Mouse (Mus musculus): ENCODE measurements at regions not wholly inside any gene's neighbourhood (a gene's known extent, or its start where the extent isn't known, plus 50 kb on each side); places are given as distances from the start of the nearest gene placed in this dataset.

DNA sequence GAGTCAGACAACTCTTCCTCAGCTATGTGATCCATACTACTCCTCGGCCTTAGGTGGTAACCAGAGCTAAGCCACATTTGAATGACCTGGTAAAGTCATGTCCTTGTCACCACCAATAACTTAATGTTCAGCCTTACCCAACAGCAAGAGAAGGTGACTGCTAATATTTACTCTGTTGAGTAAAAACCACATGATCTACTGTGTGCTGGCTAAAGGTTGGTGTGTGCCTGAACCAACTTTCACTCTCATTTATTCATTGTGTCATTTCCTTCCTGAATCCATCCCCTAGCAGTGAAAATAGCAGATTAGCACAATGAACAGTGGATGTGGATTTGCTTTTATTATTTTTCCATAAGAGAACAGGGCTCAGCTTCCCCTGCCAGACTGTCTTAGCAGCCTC lies 455.2 kb downstream of the Prim2 start:
- WGBS (ENCODE audit: insufficient replicate concordance), result 51% methylated on average over 1 of the region's 1 CpGs
- no peak overlapping the region for H3K27ac ChIP-seq (ENCODE audit: low read length)
- H3K9ac ChIP-seq (ENCODE audit: low read depth, low read length), result no peak overlapping the region
- H3K9me3 ChIP-seq (replicated peaks; ENCODE audit: control insufficient read depth, low read length), result no peaks in the 10 kb centered on the region
- no peaks in the 10 kb centered on the region for H3K36me3 ChIP-seq (ENCODE audit: control insufficient read depth, insufficient read depth)
- no peak overlapping the region for H3K4me3 ChIP-seq (ENCODE audit: low read depth, low read length)
- H3K27me3 ChIP-seq (ENCODE audit: control insufficient read depth, insufficient read depth, low read depth, low read length), result no peaks in the 10 kb centered on the region
- 0 out of 2 replicates have a peak, but pooled peaks have one; percentile 37 for ATAC-seq (ENCODE audit: low read depth)
- no peak overlapping the region for H3K4me2 ChIP-seq (ENCODE audit: low read depth, low read length)
- no peaks in the 10 kb centered on the region for H3K4me1 ChIP-seq (ENCODE audit: control insufficient read depth, low read depth, low read length)

DNA sequence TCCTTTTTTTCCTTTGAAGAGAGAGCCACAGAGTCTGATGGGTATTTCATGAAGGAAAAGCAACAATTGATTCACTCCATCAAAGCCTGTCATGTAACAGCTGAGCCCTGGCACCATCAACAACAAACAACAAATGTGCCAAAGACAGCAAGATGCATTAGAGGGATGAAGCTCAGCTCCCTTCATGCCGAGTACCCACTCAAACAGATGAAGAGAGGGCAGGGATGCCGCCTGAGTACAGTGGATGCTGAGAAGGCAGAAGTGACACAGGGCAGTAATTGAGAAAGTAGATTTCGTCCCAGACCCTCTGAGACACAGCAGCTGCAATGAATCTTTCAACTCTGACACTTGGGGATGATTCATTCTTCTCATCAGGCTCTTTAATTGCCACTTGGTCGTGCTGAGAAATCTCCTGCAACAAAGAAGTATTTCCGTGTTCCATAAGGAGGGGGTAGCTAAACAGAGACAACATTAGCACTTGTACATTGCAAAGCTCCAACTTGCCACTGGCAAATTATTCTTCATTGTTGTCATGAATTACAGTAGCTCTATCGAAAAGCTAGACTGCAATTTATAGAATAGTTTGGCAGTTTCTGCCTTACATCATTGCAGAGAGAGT lies 467.9 kb downstream of the Prim2 start:
- Histone ChIP-seq H3K36me3 (ENCODE audit: control insufficient read depth, insufficient read depth) (no peaks in the 10 kb centered on the region), H3K4me2 (ENCODE audit: low read depth, low read length) (no peak overlapping the region), H3K4me3 (ENCODE audit: low read depth, low read length) (no peak overlapping the region), H3K27me3 (ENCODE audit: control insufficient read depth, insufficient read depth, low read depth, low read length) (no peaks in the 10 kb centered on the region), H3K27ac (ENCODE audit: low read length) (no peak overlapping the region), H3K9me3 (replicated peaks; ENCODE audit: control insufficient read depth, low read length) (no peaks in the 10 kb centered on the region), H3K4me1 (ENCODE audit: control insufficient read depth, low read depth, low read length) (no peaks in the 10 kb centered on the region), H3K9ac (ENCODE audit: low read depth, low read length) (no peak overlapping the region)
- 42% methylated on average over 6 of the region's 6 CpGs for WGBS (ENCODE audit: insufficient replicate concordance)
- no peak for ATAC-seq (ENCODE audit: low read depth)

DNA sequence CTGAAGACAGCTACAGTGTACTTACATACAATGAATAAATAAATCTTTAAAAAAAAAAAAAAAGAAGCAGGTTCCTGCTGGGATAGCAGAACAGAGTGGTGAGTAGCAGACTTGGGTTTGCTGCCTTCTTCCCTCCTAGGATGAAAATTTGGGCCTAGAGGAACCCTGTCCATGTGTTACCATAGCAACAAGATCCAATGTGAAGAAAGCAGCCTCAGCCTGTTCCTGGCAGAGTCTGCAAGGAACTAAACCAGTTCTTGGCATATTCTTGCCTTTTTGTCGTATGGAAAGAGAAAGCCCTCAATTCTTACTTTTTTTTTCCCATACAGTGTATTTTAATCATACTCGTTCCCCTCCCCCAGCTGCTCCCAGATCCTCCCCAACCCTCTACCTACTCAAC lies 474.5 kb downstream of the Prim2 start:
- Histone ChIP-seq H3K27ac (ENCODE audit: low read length) (no peak overlapping the region), H3K4me1 (ENCODE audit: control insufficient read depth, low read depth, low read length) (no peaks in the 10 kb centered on the region), H3K4me2 (ENCODE audit: low read depth, low read length) (no peak overlapping the region), H3K9ac (ENCODE audit: low read depth, low read length) (no peak overlapping the region), H3K9me3 (replicated peaks; ENCODE audit: control insufficient read depth, low read length) (no peaks in the 10 kb centered on the region), H3K27me3 (ENCODE audit: control insufficient read depth, insufficient read depth, low read depth, low read length) (no peaks in the 10 kb centered on the region), H3K36me3 (ENCODE audit: control insufficient read depth, insufficient read depth) (no peaks in the 10 kb centered on the region), H3K4me3 (ENCODE audit: low read depth, low read length) (no peak overlapping the region)
- ATAC-seq (ENCODE audit: low read depth), result no peak
- 52% methylated on average over 2 of the region's 2 CpGs for WGBS (ENCODE audit: insufficient replicate concordance)

DNA sequence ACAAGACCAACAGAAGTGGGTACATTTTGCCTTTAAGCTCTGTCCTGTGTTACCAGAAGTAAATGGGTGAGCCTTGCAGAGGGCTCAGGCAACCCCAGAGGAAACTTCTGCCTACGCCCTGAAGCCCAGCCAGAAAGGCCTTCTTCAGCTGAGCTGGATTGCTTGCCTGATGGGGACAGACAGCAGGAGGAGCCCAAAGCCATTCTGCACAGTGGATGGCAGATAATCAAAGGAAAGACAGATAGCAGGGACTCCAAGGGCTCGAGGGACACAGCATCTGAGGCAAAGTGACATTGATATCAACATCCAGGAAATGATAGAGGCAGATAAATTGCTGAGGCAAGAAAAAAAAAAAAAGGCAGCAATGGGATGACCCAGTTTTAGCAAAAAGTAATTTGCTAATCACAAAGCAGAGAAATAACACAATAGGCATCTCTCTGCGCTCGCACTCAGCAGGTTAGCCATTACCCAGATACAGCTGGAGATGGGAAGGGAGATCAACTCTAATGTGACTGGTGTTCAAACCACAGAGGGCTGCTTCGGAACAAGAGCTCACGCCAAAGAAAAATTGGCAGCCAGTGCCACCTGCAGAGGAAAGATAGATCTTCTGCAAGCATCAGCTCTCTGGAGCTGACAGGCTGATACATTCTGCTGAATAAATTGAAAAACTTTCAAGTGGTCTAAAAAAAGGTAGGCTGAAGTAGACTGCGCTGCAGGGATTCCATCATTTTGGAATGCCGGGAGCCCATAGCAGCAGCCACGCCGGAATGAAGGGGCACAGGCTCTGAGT lies 494.8 kb downstream of the Prim2 start:
- Histone ChIP-seq H3K36me3 (ENCODE audit: control insufficient read depth, insufficient read depth) (no peaks in the 10 kb centered on the region), H3K27me3 (ENCODE audit: control insufficient read depth, insufficient read depth, low read depth, low read length) (no peaks in the 10 kb centered on the region), H3K4me1 (ENCODE audit: control insufficient read depth, low read depth, low read length) (no peaks in the 10 kb centered on the region), H3K4me3 (ENCODE audit: low read depth, low read length) (no peak overlapping the region), H3K27ac (ENCODE audit: low read length) (no peak overlapping the region), H3K9me3 (replicated peaks; ENCODE audit: control insufficient read depth, low read length) (no peaks in the 10 kb centered on the region; the same call in 1 of the 2 replicates), H3K4me2 (ENCODE audit: low read depth, low read length) (no peak overlapping the region), H3K9ac (ENCODE audit: low read depth, low read length) (no peak overlapping the region)
- no peak for ATAC-seq (ENCODE audit: low read depth)
- 58% methylated on average over 10 of the region's 10 CpGs for WGBS (ENCODE audit: insufficient replicate concordance)

DNA sequence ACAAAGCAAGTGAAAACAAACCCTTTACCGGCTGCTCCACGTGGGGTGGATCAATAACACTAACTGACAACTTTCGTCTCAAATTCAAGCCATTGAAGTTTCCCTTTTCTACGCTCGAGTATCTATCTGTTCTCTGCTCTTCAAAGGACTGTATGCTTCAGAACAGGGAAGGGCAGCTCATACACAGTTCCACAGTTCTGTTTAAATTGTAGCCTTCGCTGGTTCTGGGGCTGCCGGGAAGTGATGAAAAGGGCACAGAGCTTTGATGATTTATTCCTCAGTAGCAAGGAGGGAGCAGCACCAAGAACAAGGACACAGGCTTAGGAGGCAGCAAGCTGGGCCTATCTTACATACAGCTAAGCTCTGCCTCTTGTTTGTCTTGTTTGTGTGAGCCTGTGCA lies 532.6 kb downstream of the Prim2 start:
- Histone ChIP-seq H3K27me3 (ENCODE audit: control insufficient read depth, insufficient read depth, low read depth, low read length) (no peaks in the 10 kb centered on the region), H3K4me2 (ENCODE audit: low read depth, low read length) (no peak overlapping the region), H3K4me3 (ENCODE audit: low read depth, low read length) (no peak overlapping the region), H3K4me1 (ENCODE audit: control insufficient read depth, low read depth, low read length) (no peaks in the 10 kb centered on the region), H3K27ac (ENCODE audit: low read length) (no peak overlapping the region), H3K36me3 (ENCODE audit: control insufficient read depth, insufficient read depth) (no peaks in the 10 kb centered on the region), H3K9ac (ENCODE audit: low read depth, low read length) (no peak overlapping the region), H3K9me3 (replicated peaks; ENCODE audit: control insufficient read depth, low read length) (no peaks in the 10 kb centered on the region)
- ATAC-seq (ENCODE audit: low read depth), result no peak
- 59% methylated on average over 7 of the region's 7 CpGs for WGBS (ENCODE audit: insufficient replicate concordance)

DNA sequence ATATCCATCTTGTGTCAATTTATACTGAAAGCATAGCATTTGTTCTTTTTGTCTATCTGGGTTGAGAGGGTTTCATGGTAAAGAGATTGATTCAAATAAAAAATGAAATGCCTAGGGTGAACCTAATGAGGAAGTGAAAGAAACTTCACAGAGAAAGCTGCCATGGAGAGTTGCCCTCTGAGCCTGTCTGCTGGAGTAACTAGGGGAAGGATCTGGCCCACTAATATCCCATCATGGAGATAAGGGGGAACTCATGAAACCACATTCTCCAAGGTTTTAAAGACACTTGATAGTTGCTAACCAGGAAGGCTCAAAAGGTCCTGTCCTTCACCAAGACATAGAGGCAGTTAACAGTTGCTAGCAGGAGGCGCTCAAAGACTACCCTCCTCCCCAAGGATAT lies 539.2 kb downstream of the Prim2 start:
- 57% methylated on average over 1 of the region's 1 CpGs for WGBS (ENCODE audit: insufficient replicate concordance)
- Histone ChIP-seq H3K36me3 (ENCODE audit: control insufficient read depth, insufficient read depth) (no peaks in the 10 kb centered on the region), H3K9ac (ENCODE audit: low read depth, low read length) (no peak overlapping the region), H3K9me3 (replicated peaks; ENCODE audit: control insufficient read depth, low read length) (no peaks in the 10 kb centered on the region), H3K4me3 (ENCODE audit: low read depth, low read length) (no peak overlapping the region), H3K27me3 (ENCODE audit: control insufficient read depth, insufficient read depth, low read depth, low read length) (no peaks in the 10 kb centered on the region), H3K4me2 (ENCODE audit: low read depth, low read length) (no peak overlapping the region), H3K27ac (ENCODE audit: low read length) (no peak overlapping the region), H3K4me1 (ENCODE audit: control insufficient read depth, low read depth, low read length) (no peaks in the 10 kb centered on the region)
- ATAC-seq (ENCODE audit: low read depth), result no peak

DNA sequence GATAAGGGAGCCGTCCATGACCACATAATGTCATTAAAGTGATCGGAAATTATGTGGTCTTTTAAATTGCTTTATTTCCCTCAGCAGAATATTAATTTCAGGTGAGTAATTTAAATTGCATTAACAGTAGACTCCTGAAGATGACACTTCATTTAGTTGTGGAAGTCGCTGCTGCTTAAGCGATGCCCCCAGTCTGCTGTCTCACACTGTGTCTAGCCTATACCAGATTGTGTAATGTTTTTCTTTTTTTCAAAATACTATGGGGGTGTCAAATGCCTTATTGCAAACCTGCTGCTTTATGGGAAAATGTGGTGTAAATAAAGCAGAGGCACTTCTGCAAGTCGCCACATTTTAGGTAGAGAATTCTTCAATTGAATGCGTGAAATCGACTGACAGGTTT lies 544.5 kb downstream of the Prim2 start:
- no peak for ATAC-seq (ENCODE audit: low read depth)
- Histone ChIP-seq H3K4me1 (ENCODE audit: control insufficient read depth, low read depth, low read length) (no peaks in the 10 kb centered on the region), H3K9me3 (replicated peaks; ENCODE audit: control insufficient read depth, low read length) (no peaks in the 10 kb centered on the region), H3K9ac (ENCODE audit: low read depth, low read length) (no peak overlapping the region), H3K4me3 (ENCODE audit: low read depth, low read length) (no peak overlapping the region), H3K4me2 (ENCODE audit: low read depth, low read length) (no peak overlapping the region), H3K27ac (ENCODE audit: low read length) (no peak overlapping the region), H3K36me3 (ENCODE audit: control insufficient read depth, insufficient read depth) (no peaks in the 10 kb centered on the region), H3K27me3 (ENCODE audit: control insufficient read depth, insufficient read depth, low read depth, low read length) (no peaks in the 10 kb centered on the region)
- 73% methylated on average over 7 of the region's 7 CpGs for WGBS (ENCODE audit: insufficient replicate concordance)

DNA sequence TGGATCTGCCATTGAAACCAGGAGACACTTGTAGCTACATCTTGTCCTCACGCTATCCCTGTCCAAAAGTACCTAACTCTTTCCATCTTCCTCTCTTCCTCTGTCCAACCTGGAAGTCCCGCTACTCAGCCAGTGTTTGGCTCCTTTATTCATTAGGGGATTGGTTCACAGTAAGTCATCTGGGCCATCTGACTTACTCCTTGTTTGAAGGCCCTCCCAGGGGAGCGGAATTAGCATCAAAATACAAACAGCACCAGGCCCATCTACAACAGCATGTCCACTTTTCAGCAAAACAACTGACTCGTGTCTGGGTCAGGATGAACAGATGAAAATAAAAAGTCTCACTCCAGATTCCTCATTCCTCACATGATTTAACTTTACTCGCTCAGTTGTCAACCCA lies 559.2 kb upstream of the Gm5415 start:
- H3K9me3 ChIP-seq (replicated peaks; ENCODE audit: control insufficient read depth, low read length), result no peaks in the 10 kb centered on the region
- no peak overlapping the region for H3K27ac ChIP-seq (ENCODE audit: low read length)
- H3K36me3 ChIP-seq (ENCODE audit: control insufficient read depth, insufficient read depth), result no peaks in the 10 kb centered on the region
- no peaks in the 10 kb centered on the region for H3K4me1 ChIP-seq (ENCODE audit: control insufficient read depth, low read depth, low read length)
- no peak overlapping the region for H3K9ac ChIP-seq (ENCODE audit: low read depth, low read length)
- no peak for ATAC-seq (ENCODE audit: low read depth)
- no peaks in the 10 kb centered on the region for H3K27me3 ChIP-seq (ENCODE audit: control insufficient read depth, insufficient read depth, low read depth, low read length)
- H3K4me3 ChIP-seq (ENCODE audit: low read depth, low read length), result no peak overlapping the region
- no peak overlapping the region for H3K4me2 ChIP-seq (ENCODE audit: low read depth, low read length)
- WGBS (ENCODE audit: insufficient replicate concordance), result 61% methylated on average over 5 of the region's 5 CpGs

DNA sequence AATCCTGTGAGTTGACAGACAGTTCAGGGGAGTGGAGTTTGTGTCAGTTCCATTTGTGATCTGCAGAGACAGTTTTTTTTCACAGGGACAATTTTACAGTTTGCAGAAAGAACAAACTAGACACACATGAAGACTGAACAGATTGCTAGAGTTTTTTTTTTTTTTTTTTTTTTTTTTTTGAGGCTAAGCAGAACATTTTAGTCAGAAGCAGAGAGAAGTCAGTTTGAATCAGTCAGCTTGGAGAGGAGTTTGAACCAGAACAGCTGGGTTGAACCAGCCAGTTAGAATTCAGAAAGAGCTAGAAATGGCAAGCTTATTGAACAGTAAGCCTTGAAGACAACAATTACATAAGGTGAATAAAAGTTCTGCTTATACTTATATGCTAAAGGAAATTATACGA lies 557.2 kb upstream of the Gm5415 start:
- H3K27me3 ChIP-seq (ENCODE audit: control insufficient read depth, insufficient read depth, low read depth, low read length), result no peaks in the 10 kb centered on the region
- no peak overlapping the region for H3K4me3 ChIP-seq (ENCODE audit: low read depth, low read length)
- H3K4me2 ChIP-seq (ENCODE audit: low read depth, low read length), result no peak overlapping the region
- no peak for ATAC-seq (ENCODE audit: low read depth)
- no peaks in the 10 kb centered on the region for H3K9me3 ChIP-seq (replicated peaks; ENCODE audit: control insufficient read depth, low read length)
- no peaks in the 10 kb centered on the region for H3K4me1 ChIP-seq (ENCODE audit: control insufficient read depth, low read depth, low read length)
- WGBS (ENCODE audit: insufficient replicate concordance), result 57% methylated on average over 1 of the region's 1 CpGs
- no peak overlapping the region for H3K9ac ChIP-seq (ENCODE audit: low read depth, low read length)
- no peaks in the 10 kb centered on the region for H3K36me3 ChIP-seq (ENCODE audit: control insufficient read depth, insufficient read depth)
- H3K27ac ChIP-seq (ENCODE audit: low read length), result no peak overlapping the region
